Mouse (Mus musculus): ENCODE measurements around the gene Smtn. TPM values are rescaled to one million over a fixed set of nuclear protein-coding genes. Genes with fewer than 3 reads are reported as not detected.

Smtn gene
- polyA plus RNA-seq, 1 experiment from 2014 or later: 121 TPM

- H3K4me2 ChIP-seq (ENCODE audit: low read depth, low read length): no peak overlapping the region
- H3K27me3 ChIP-seq (ENCODE audit: control insufficient read depth, insufficient read depth, low read depth, low read length): no peaks in the 10 kb centered on the region
- ATAC-seq (ENCODE audit: low read depth): no peak
- 76% methylated on average over 2 of the region's 2 CpGs for WGBS
- no peaks in the 10 kb centered on the region; the same call in 1 of the 2 replicates for H3K4me1 ChIP-seq (replicated peaks; ENCODE audit: control insufficient read depth, insufficient read depth, low read length)
- no peaks in the 10 kb centered on the region for H3K9me3 ChIP-seq (ENCODE audit: control insufficient read depth, low read length)
- H3K36me3 ChIP-seq (ENCODE audit: control insufficient read depth, insufficient read depth, low read length): no peaks in the 10 kb centered on the region
- H3K4me3 ChIP-seq (ENCODE audit: low read length): no peak overlapping the region
- no peak overlapping the region for H3K27ac ChIP-seq (ENCODE audit: low read length)
- no peak overlapping the region for H3K9ac ChIP-seq (ENCODE audit: low read length)
Observed at GRCm38 (mm10) chr11:3510321-3510720, 30.1 kb downstream of the Smtn start.

GRCm38 (mm10) chr11:3509181-3510085 lies 31.0 kb downstream of the Smtn start:
- WGBS: 53% methylated on average over 8 of the region's 8 CpGs
- Histone ChIP-seq H3K27me3 (ENCODE audit: control insufficient read depth, insufficient read depth, low read depth, low read length) (no peaks in the 10 kb centered on the region), H3K36me3 (ENCODE audit: control insufficient read depth, insufficient read depth, low read length) (no peaks in the 10 kb centered on the region), H3K4me3 (ENCODE audit: low read length) (no peak overlapping the region), H3K9ac (ENCODE audit: low read length) (no peak overlapping the region), H3K4me2 (ENCODE audit: low read depth, low read length) (no peak overlapping the region), H3K9me3 (ENCODE audit: control insufficient read depth, low read length) (no peaks in the 10 kb centered on the region), H3K4me1 (replicated peaks; ENCODE audit: control insufficient read depth, insufficient read depth, low read length) (no peaks in the 10 kb centered on the region; the same call in 1 of the 2 replicates), H3K27ac (ENCODE audit: low read length) (no peak overlapping the region)
- no peak for ATAC-seq (ENCODE audit: low read depth)

- WGBS: 38% methylated on average over 7 of the region's 7 CpGs
- Histone ChIP-seq H3K36me3 (ENCODE audit: control insufficient read depth, insufficient read depth, low read length) (no peaks in the 10 kb centered on the region), H3K4me3 (ENCODE audit: low read length) (no peak overlapping the region), H3K9me3 (ENCODE audit: control insufficient read depth, low read length) (no peaks in the 10 kb centered on the region), H3K27me3 (ENCODE audit: control insufficient read depth, insufficient read depth, low read depth, low read length) (no peaks in the 10 kb centered on the region), H3K4me1 (replicated peaks; ENCODE audit: control insufficient read depth, insufficient read depth, low read length) (no peaks in the 10 kb centered on the region), H3K27ac (ENCODE audit: low read length) (no peak overlapping the region), H3K4me2 (ENCODE audit: low read depth, low read length) (no peak overlapping the region), H3K9ac (ENCODE audit: low read length) (no peak overlapping the region)
- ATAC-seq (ENCODE audit: low read depth): no peak
Observed at GRCm38 (mm10) chr11:3508226-3508625, 32.2 kb downstream of the Smtn start.

- H3K9me3 ChIP-seq (ENCODE audit: control insufficient read depth, low read length): no peaks in the 10 kb centered on the region
- H3K27ac ChIP-seq (ENCODE audit: low read length): no peak overlapping the region
- H3K4me3 ChIP-seq (ENCODE audit: low read length): no peak overlapping the region
- H3K9ac ChIP-seq (ENCODE audit: low read length): no peak overlapping the region
- no peaks in the 10 kb centered on the region for H3K4me1 ChIP-seq (replicated peaks; ENCODE audit: control insufficient read depth, insufficient read depth, low read length)
- H3K4me2 ChIP-seq (ENCODE audit: low read depth, low read length): no peak overlapping the region
- 63% methylated on average over 11 of the region's 11 CpGs for WGBS
- no peaks in the 10 kb centered on the region for H3K27me3 ChIP-seq (ENCODE audit: control insufficient read depth, insufficient read depth, low read depth, low read length)
- H3K36me3 ChIP-seq (ENCODE audit: control insufficient read depth, insufficient read depth, low read length): no peaks in the 10 kb centered on the region
- no peak for ATAC-seq (ENCODE audit: low read depth)
Observed at GRCm38 (mm10) chr11:3503755-3504693, 36.4 kb downstream of the Smtn start.

GRCm38 (mm10) chr11:3502459-3503072 lies 37.8 kb downstream of the Smtn start:
- Histone ChIP-seq H3K4me1 (replicated peaks; ENCODE audit: control insufficient read depth, insufficient read depth, low read length) (no peaks in the 10 kb centered on the region), H3K27ac (ENCODE audit: low read length) (no peak overlapping the region), H3K9ac (ENCODE audit: low read length) (no peak overlapping the region), H3K36me3 (ENCODE audit: control insufficient read depth, insufficient read depth, low read length) (no peaks in the 10 kb centered on the region), H3K4me2 (ENCODE audit: low read depth, low read length) (no peak overlapping the region), H3K27me3 (ENCODE audit: control insufficient read depth, insufficient read depth, low read depth, low read length) (no peaks in the 10 kb centered on the region), H3K4me3 (ENCODE audit: low read length) (no peak overlapping the region), H3K9me3 (ENCODE audit: control insufficient read depth, low read length) (no peaks in the 10 kb centered on the region)
- 66% methylated on average over 18 of the region's 18 CpGs for WGBS
- ATAC-seq (ENCODE audit: low read depth): no peak

- no peak overlapping the region for H3K9ac ChIP-seq (ENCODE audit: low read length)
- H3K27me3 ChIP-seq (ENCODE audit: control insufficient read depth, insufficient read depth, low read depth, low read length): no peaks in the 10 kb centered on the region
- H3K4me2 ChIP-seq (ENCODE audit: low read depth, low read length): no peak overlapping the region
- no peaks in the 10 kb centered on the region for H3K36me3 ChIP-seq (ENCODE audit: control insufficient read depth, insufficient read depth, low read length)
- 68% methylated on average over 17 of the region's 17 CpGs for WGBS
- H3K4me1 ChIP-seq (replicated peaks; ENCODE audit: control insufficient read depth, insufficient read depth, low read length): no peaks in the 10 kb centered on the region
- ATAC-seq (ENCODE audit: low read depth): no peak
- H3K4me3 ChIP-seq (ENCODE audit: low read length): no peak overlapping the region
- no peaks in the 10 kb centered on the region for H3K9me3 ChIP-seq (ENCODE audit: control insufficient read depth, low read length)
- H3K27ac ChIP-seq (ENCODE audit: low read length): no peak overlapping the region
Observed at GRCm38 (mm10) chr11:3502057-3502456, 38.4 kb downstream of the Smtn start.

- Histone ChIP-seq H3K4me2 (ENCODE audit: low read depth, low read length) (no peak overlapping the region), H3K9ac (ENCODE audit: low read length) (no peak overlapping the region), H3K4me1 (replicated peaks; ENCODE audit: control insufficient read depth, insufficient read depth, low read length) (no peaks in the 10 kb centered on the region), H3K4me3 (ENCODE audit: low read length) (no peak overlapping the region), H3K27me3 (ENCODE audit: control insufficient read depth, insufficient read depth, low read depth, low read length) (no peaks in the 10 kb centered on the region), H3K9me3 (ENCODE audit: control insufficient read depth, low read length) (no peaks in the 10 kb centered on the region), H3K36me3 (ENCODE audit: control insufficient read depth, insufficient read depth, low read length) (no peaks in the 10 kb centered on the region), H3K27ac (ENCODE audit: low read length) (peak overlapping the region; percentile 17; the same call in 1 of the 2 replicates)
- 69% methylated on average over 1 of the region's 1 CpGs for WGBS
- no peak for ATAC-seq (ENCODE audit: low read depth)
Observed at GRCm38 (mm10) chr11:3497296-3497695, 43.1 kb downstream of the Smtn start.

GRCm38 (mm10) chr11:3496756-3497155 lies 43.7 kb downstream of the Smtn start:
- peak; percentile 35; the same call in 1 of the 2 replicates for ATAC-seq (ENCODE audit: low read depth)
- no peaks in the 10 kb centered on the region for H3K36me3 ChIP-seq (ENCODE audit: control insufficient read depth, insufficient read depth, low read length)
- peak overlapping the region; percentile 17 for H3K27ac ChIP-seq (ENCODE audit: low read length)
- no peaks in the 10 kb centered on the region for H3K4me1 ChIP-seq (replicated peaks; ENCODE audit: control insufficient read depth, insufficient read depth, low read length)
- 41% methylated on average over 5 of the region's 5 CpGs for WGBS
- no peak overlapping the region for H3K4me2 ChIP-seq (ENCODE audit: low read depth, low read length)
- no peak overlapping the region for H3K9ac ChIP-seq (ENCODE audit: low read length)
- no peak overlapping the region for H3K4me3 ChIP-seq (ENCODE audit: low read length)
- no peaks in the 10 kb centered on the region for H3K9me3 ChIP-seq (ENCODE audit: control insufficient read depth, low read length)
- H3K27me3 ChIP-seq (ENCODE audit: control insufficient read depth, insufficient read depth, low read depth, low read length): no peaks in the 10 kb centered on the region

GRCm38 (mm10) chr11:3495496-3495895 lies 44.9 kb downstream of the Smtn start:
- ATAC-seq (ENCODE audit: low read depth): no peak
- 87% methylated on average over 14 of the region's 14 CpGs for WGBS
- Histone ChIP-seq H3K27me3 (ENCODE audit: control insufficient read depth, insufficient read depth, low read depth, low read length) (no peaks in the 10 kb centered on the region), H3K9me3 (ENCODE audit: control insufficient read depth, low read length) (no peaks in the 10 kb centered on the region), H3K4me2 (ENCODE audit: low read depth, low read length) (no peak overlapping the region), H3K4me3 (ENCODE audit: low read length) (no peak overlapping the region), H3K36me3 (ENCODE audit: control insufficient read depth, insufficient read depth, low read length) (no peaks in the 10 kb centered on the region), H3K4me1 (replicated peaks; ENCODE audit: control insufficient read depth, insufficient read depth, low read length) (no peaks in the 10 kb centered on the region), H3K9ac (ENCODE audit: low read length) (no peak overlapping the region), H3K27ac (ENCODE audit: low read length) (no peak overlapping the region)
